Mouse (Mus musculus) lung, embryonic 14.5 days (tissue): ENCODE results near the gene Nos3. TPM values are rescaled to one million over a fixed set of nuclear protein-coding genes. Genes with fewer than 3 reads are reported as not detected.
A peak's percentile ranks its signal among the peaks of the same experiment; 100 is the strongest.

ENCODE experiments used
- ATAC-seq: fragments of 200-750 bp; cut with Nextera tagmentation; 2 replicates; pipeline ENCODE4 v1.8.0; 2017; ENCODE audit warnings: mild to moderate bottlenecking, moderate TSS enrichment, moderate library complexity; ENCODE audit not compliant: insufficient read depth
- DNase-seq: peaks from one replicate; pipeline ENCODE4 v3.0.0-alpha.2; 2015
- H3K27ac ChIP-seq: fragments of 300-500 bp; sonication (generic); 2 replicates; pipeline ENCODE4 v1.5.1; 2014; ENCODE audit warnings: low read depth, mild to moderate bottlenecking, moderate library complexity
- H3K27me3 ChIP-seq: fragments of 300-500 bp; sonication (generic); 2 replicates; pipeline ENCODE4 v1.6.1; 2014; ENCODE audit warnings: low read length, control low read depth; ENCODE audit not compliant: insufficient read depth
- H3K36me3 ChIP-seq: fragments of 300-500 bp; sonication (generic); 2 replicates; pipeline ENCODE4 v1.6.1; 2014; ENCODE audit warnings: control low read depth; ENCODE audit not compliant: insufficient read depth
- H3K4me1 ChIP-seq: fragments of 300-500 bp; sonication (generic); 2 replicates; pipeline ENCODE4 v1.6.1; 2014; ENCODE audit warnings: antibody characterized with exemption, control low read depth; ENCODE audit not compliant: insufficient read depth
- H3K4me2 ChIP-seq: fragments of 300-500 bp; sonication (generic); 2 replicates; pipeline ENCODE4 v1.6.1; 2014; ENCODE audit warnings: mild to moderate bottlenecking
- H3K4me3 ChIP-seq: fragments of 300-500 bp; sonication (generic); 2 replicates; pipeline ENCODE4 v1.5.1; 2014; ENCODE audit warnings: low read depth, low read length
- H3K9ac ChIP-seq: fragments of 300-500 bp; sonication (generic); 2 replicates; pipeline ENCODE4 v1.6.1; 2014
- H3K9me3 ChIP-seq: fragments of 300-500 bp; sonication (generic); 2 replicates; pipeline ENCODE4 v1.6.1; 2016; ENCODE audit warnings: low read depth, low read length, control low read depth
- CTCF ChIP-seq: IDR thresholded peaks from 2 replicates; pipeline ENCODE4 v1.5.1; 2016; ENCODE audit warnings: antibody characterized with exemption, low read depth
- WGBS: fragments of 180-500 bp; shearing (Covaris S2); extraction: QIAGEN DNeasy Blood & Tissue Kit; methylation state at CpG from one replicate; pipeline ENCODE4 v1.1.7; 2014; 5-methylcytosine and 5-hydroxymethylcytosine counted together
- polyA plus RNA-seq: library from polyadenylated mRNA; unstranded; fragments of >200 nt; fragmentation: Nextera tagmentation; extraction: Ambion mirVana; gene quantifications from 2 replicates; pipeline ENCODE4 v1.2.1, GENCODE M21; 2014

The Nos3 gene
- polyA plus RNA-seq, 1 experiment from 2014 or later, result 15.7 TPM

DNA sequence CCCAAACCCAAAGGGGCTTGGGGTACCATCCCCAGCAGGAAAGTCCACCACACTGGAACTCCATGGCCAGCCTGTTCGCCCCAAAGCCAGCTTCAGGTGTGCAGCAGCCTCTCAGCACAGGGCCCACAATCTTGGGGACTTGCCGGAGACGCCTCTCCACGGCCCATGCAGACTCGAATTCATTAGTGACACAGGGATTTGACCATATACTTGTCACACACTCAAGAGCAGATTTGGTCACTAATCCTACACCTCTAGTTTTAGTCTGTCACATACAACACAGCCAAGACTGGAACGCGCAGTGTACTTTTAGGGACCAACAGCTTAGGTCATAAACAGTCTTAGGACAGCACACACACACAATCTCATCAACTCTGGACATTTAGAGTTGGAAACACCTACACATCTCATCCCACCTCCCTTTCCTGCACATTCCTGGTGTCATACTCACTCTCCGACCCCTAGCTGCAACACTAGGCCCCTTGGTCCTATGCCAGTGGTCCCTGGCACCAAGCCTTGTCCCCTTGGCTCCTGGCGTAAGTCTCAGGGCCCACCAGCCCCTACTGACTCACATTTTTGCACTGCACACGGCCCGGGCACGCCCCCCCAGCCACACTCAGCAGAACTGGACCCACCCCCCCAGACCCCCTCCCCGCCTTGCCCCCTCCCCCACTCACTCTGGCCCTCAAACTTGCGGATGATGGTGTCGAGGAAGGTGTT, 13.9 kb upstream of the Nos3 start:
- TF ChIP-seq CTCF, result no peak
- Histone ChIP-seq H3K9me3 (no peaks in the 10 kb centered on the region), H3K9ac (peak overlapping the region; percentile 68), H3K4me1 (peaks cover 39% of the 10 kb centered on the region), H3K4me3 (peak overlapping the region; percentile 69), H3K27ac (peak overlapping the region; percentile 79; the same call in 1 of the 2 replicates), H3K4me2 (peak overlapping the region; percentile 98), H3K27me3 (peaks cover 29% of the 10 kb centered on the region), H3K36me3 (no peaks in the 10 kb centered on the region)
- ATAC-seq, result no peak
- DNase-seq, result peak; percentile 62
- WGBS, result 27% methylated on average over 15 of the region's 15 CpGs

- Histone ChIP-seq H3K9me3 (no peaks in the 10 kb centered on the region), H3K27me3 (peaks cover 29% of the 10 kb centered on the region), H3K9ac (peak within 1 kb of the TSS; percentile 68), H3K36me3 (no peaks in the 10 kb centered on the region), H3K4me1 (peaks cover 39% of the 10 kb centered on the region), H3K27ac (peak within 1 kb of the TSS; percentile 91), H3K4me3 (peak within 1 kb of the TSS; percentile 69), H3K4me2 (peak within 1 kb of the TSS; percentile 98)
- under 1% methylated on average over 30 of the region's 53 CpGs for WGBS
- ATAC-seq, result peak; percentile 13
- DNase-seq, result no peak
- TF ChIP-seq CTCF, result no peak
Observed at GRCm38 (mm10) chr5:24351278-24351677, 13.3 kb upstream of the Nos3 start, which contains the start of gene Kcnh2. TSS of gene Kcnh2 (minus strand) at chr5:24351604.

GRCm38 (mm10) chr5:24351701-24352171, 12.9 kb upstream of the Nos3 start:
- peaks cover 29% of the 10 kb centered on the region for H3K27me3 ChIP-seq
- under 1% methylated on average over 41 of the region's 41 CpGs for WGBS
- no peaks in the 10 kb centered on the region for H3K36me3 ChIP-seq
- TF ChIP-seq CTCF, result no peak
- DNase-seq (peak; percentile 92), ATAC-seq (peak; percentile 65)
- H3K4me1 ChIP-seq, result peaks cover 39% of the 10 kb centered on the region
- H3K9ac ChIP-seq, result peak overlapping the region; percentile 68
- H3K9me3 ChIP-seq, result no peaks in the 10 kb centered on the region
- H3K4me2 ChIP-seq, result peak overlapping the region; percentile 98
- H3K4me3 ChIP-seq, result peak overlapping the region; percentile 69
- H3K27ac ChIP-seq, result peak overlapping the region; percentile 91

GRCm38 (mm10) chr5:24352251-24352859, 12.3 kb upstream of the Nos3 start:
- H3K4me3 ChIP-seq, result peak overlapping the region; percentile 69
- WGBS, result 1% methylated on average over 24 of the region's 24 CpGs
- TF ChIP-seq CTCF, result no peak
- peaks cover 38% of the 10 kb centered on the region for H3K4me1 ChIP-seq
- no peaks in the 10 kb centered on the region for H3K9me3 ChIP-seq
- peak overlapping the region; percentile 98 for H3K4me2 ChIP-seq
- peak overlapping the region; percentile 91 for H3K27ac ChIP-seq
- no peaks in the 10 kb centered on the region for H3K36me3 ChIP-seq
- DNase-seq (peak; percentile 89), ATAC-seq (peak; percentile 86)
- H3K27me3 ChIP-seq, result peaks cover 29% of the 10 kb centered on the region
- H3K9ac ChIP-seq, result peak overlapping the region; percentile 68; the same call in 1 of the 2 replicates

- no peaks in the 10 kb centered on the region for H3K9me3 ChIP-seq
- peaks cover 29% of the 10 kb centered on the region for H3K27me3 ChIP-seq
- H3K4me2 ChIP-seq, result peak overlapping the region; percentile 98
- H3K4me3 ChIP-seq, result no peak overlapping the region; the same call in 1 of the 2 replicates
- no peak for TF ChIP-seq CTCF
- no peak for ATAC-seq
- peaks cover 28% of the 10 kb centered on the region for H3K4me1 ChIP-seq
- H3K36me3 ChIP-seq, result no peaks in the 10 kb centered on the region
- DNase-seq, result no peak
- 23% methylated on average over 4 of the region's 4 CpGs for WGBS
- peak overlapping the region; percentile 91 for H3K27ac ChIP-seq
- H3K9ac ChIP-seq, result no peak overlapping the region
Observed at GRCm38 (mm10) chr5:24353327-24353726, 11.3 kb upstream of the Nos3 start.

DNA sequence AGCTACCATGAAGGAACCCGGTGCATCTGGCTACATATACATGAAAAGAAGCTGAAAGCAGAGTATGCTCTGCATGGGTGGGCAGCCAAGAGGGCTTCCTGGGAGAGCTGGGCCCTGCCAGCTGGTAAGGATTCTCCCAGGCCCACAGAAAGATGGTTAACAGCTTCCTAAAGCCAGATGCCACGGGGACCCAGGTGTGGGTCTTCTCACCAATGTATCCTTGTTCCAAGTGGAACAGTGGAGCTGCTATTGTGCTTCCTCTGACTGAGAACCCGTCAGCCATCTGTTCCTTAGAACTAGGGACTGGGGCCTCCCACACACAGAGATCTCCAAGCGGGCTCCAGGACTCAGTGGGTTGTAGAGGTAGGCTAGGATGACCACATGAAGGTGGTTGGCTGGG, 7.8 kb upstream of the Nos3 start:
- Histone ChIP-seq H3K27ac (no peak overlapping the region), H3K36me3 (no peaks in the 10 kb centered on the region), H3K27me3 (peaks cover 6% of the 10 kb centered on the region), H3K4me1 (peaks cover 9% of the 10 kb centered on the region; the same call in 1 of the 2 replicates), H3K4me3 (no peak overlapping the region), H3K9ac (no peak overlapping the region), H3K4me2 (no peak overlapping the region), H3K9me3 (no peaks in the 10 kb centered on the region)
- WGBS, result 53% methylated on average over 4 of the region's 4 CpGs
- no peak for DNase-seq
- TF ChIP-seq CTCF, result no peak
- ATAC-seq, result no peak

GRCm38 (mm10) chr5:24357461-24357860, 7.1 kb upstream of the Nos3 start:
- Histone ChIP-seq H3K36me3 (no peaks in the 10 kb centered on the region), H3K4me2 (no peak overlapping the region), H3K4me1 (peaks cover 9% of the 10 kb centered on the region; the same call in 1 of the 2 replicates), H3K27me3 (peaks cover 3% of the 10 kb centered on the region), H3K27ac (no peak overlapping the region), H3K4me3 (no peak overlapping the region), H3K9ac (no peak overlapping the region), H3K9me3 (no peaks in the 10 kb centered on the region)
- DNase-seq (peak; percentile 98), ATAC-seq (no peak)
- TF ChIP-seq CTCF, result peak; percentile 72
- WGBS, result 7% methylated on average over 7 of the region's 7 CpGs
